Mouse (Mus musculus): ENCODE results near the gene Vopp1. TPM values are rescaled to one million over a fixed set of nuclear protein-coding genes. Genes with fewer than 3 reads are reported as not detected.

Gene Vopp1
- total and polyA plus RNA-seq, 3 experiments = 0.10 TPM; not detected in 2

- Histone ChIP-seq H3K27me3 (replicated peaks) (no peaks in the 10 kb centered on the region), H3K27ac (ENCODE audit: insufficient read depth, low read depth) (no peak overlapping the region), H3K79me2 (replicated peaks; ENCODE audit: control insufficient read depth, extremely low read depth, insufficient read depth, poor library complexity, severe bottlenecking) (no peaks in the 10 kb centered on the region), H3K9me3 (replicated peaks; ENCODE audit: low read length) (no peaks in the 10 kb centered on the region), H3K4me3 (replicated peaks in 1 of 3; ENCODE audit: low read depth in 2 of 3, low read length in 2 of 3, poor library complexity in 1 of 3) (no peak overlapping the region), H3K4me2 (ENCODE audit: insufficient read depth, low read depth, poor library complexity, severe bottlenecking) (no peak overlapping the region), H3K4me1 (ENCODE audit: control insufficient read depth in 1 of 2, insufficient read depth in 2 of 2) (no peaks in the 10 kb centered on the region), H3K9ac (ENCODE audit: insufficient read depth, low read depth) (no peak overlapping the region), H3K36me3 (replicated peaks in 1 of 2; ENCODE audit: control insufficient read depth in 1 of 2, insufficient read depth in 1 of 2, low read length in 1 of 2) (no peaks in the 10 kb centered on the region)
- TF ChIP-seq ELF1 (IDR thresholded peaks at IDR 0.05; ENCODE audit: low read depth, low read length) (no peak), KAT2A (IDR thresholded peaks at IDR 0.05; ENCODE audit: insufficient replicate concordance, low read length) (no peak), E2F4 (IDR thresholded peaks at IDR 0.05; ENCODE audit: insufficient replicate concordance, low read depth, low read length) (no peak), UBTF (IDR thresholded peaks at IDR 0.05; ENCODE audit: low read depth, low read length) (no peak), PAX5 (IDR thresholded peaks at IDR 0.05; ENCODE audit: low read length) (no peak), TBP (conservative IDR thresholded peaks at IDR 0.05; ENCODE audit: low read depth, low read length) (no peak), BHLHE40 (IDR thresholded peaks at IDR 0.05; ENCODE audit: low read depth, low read length) (no peak), EP300 (IDR thresholded peaks at IDR 0.05; ENCODE audit: low read length) (no peak), CTCF (conservative IDR thresholded peaks at IDR 0.05 in 1 of 2, IDR thresholded peaks at IDR 0.05 in 1 of 2; ENCODE audit: low read depth in 2 of 2, low read length in 2 of 2) (no peak), ZC3H11A (IDR thresholded peaks at IDR 0.05; ENCODE audit: low read depth, low read length) (no peak), USF1 (IDR thresholded peaks at IDR 0.05; ENCODE audit: low read depth, low read length) (no peak), NELFE (IDR thresholded peaks at IDR 0.05; ENCODE audit: low read depth, low read length) (no peak)
- in situ Hi-C loops (cut with MboI; ENCODE audit: low pct_ligation_motif_present, low pct_unique_long_range_greater_than_20kb, low sequenced_read_pairs) = no loop called here
- dilution Hi-C loops (cut with MboI; ENCODE audit: extremely low pct_ligation_motif_present, extremely low pct_unique_long_range_greater_than_20kb, low sequenced_read_pairs) = no loop called here
- DNase-seq (ENCODE audit: extremely low read depth) = no peak
Observed at GRCm38 (mm10) chr6:57784251-57784650, 40.7 kb downstream of the Vopp1 start.

- H3K36me3 ChIP-seq (replicated peaks in 1 of 2; ENCODE audit: control insufficient read depth in 1 of 2, insufficient read depth in 1 of 2, low read length in 1 of 2) = no peaks in the 10 kb centered on the region
- H3K4me2 ChIP-seq (ENCODE audit: insufficient read depth, low read depth, poor library complexity, severe bottlenecking) = no peak overlapping the region
- H3K27ac ChIP-seq (ENCODE audit: insufficient read depth, low read depth) = no peak overlapping the region
- H3K4me3 ChIP-seq (replicated peaks in 1 of 3; ENCODE audit: low read depth in 2 of 3, low read length in 2 of 3, poor library complexity in 1 of 3) = no peak overlapping the region
- TF ChIP-seq ZKSCAN1 (IDR thresholded peaks at IDR 0.05; ENCODE audit: borderline replicate concordance, low read depth, low read length) (no peak), PAX5 (IDR thresholded peaks at IDR 0.05; ENCODE audit: low read length) (no peak), CHD2 (IDR thresholded peaks at IDR 0.05; ENCODE audit: low read length) (no peak), SIN3A (IDR thresholded peaks at IDR 0.05; ENCODE audit: low read length) (no peak), IRF4 (IDR thresholded peaks at IDR 0.05; ENCODE audit: low read depth, low read length) (no peak), HCFC1 (IDR thresholded peaks at IDR 0.05; ENCODE audit: low read depth, low read length) (no peak), CTCF (conservative IDR thresholded peaks at IDR 0.05 in 1 of 2, IDR thresholded peaks at IDR 0.05 in 1 of 2; ENCODE audit: low read depth in 2 of 2, low read length in 2 of 2) (no peak), E2F4 (IDR thresholded peaks at IDR 0.05; ENCODE audit: insufficient replicate concordance, low read depth, low read length) (no peak), TBP (conservative IDR thresholded peaks at IDR 0.05; ENCODE audit: low read depth, low read length) (no peak), GABPA (IDR thresholded peaks at IDR 0.05; ENCODE audit: insufficient replicate concordance, low read depth, low read length) (no peak), RCOR1 (conservative IDR thresholded peaks at IDR 0.05; ENCODE audit: low read depth, low read length) (no peak), SMC3 (IDR thresholded peaks at IDR 0.05; ENCODE audit: low read depth, low read length) (no peak), CHD1 (IDR thresholded peaks at IDR 0.05; ENCODE audit: low read depth, low read length) (no peak)
- H3K79me2 ChIP-seq (replicated peaks; ENCODE audit: control insufficient read depth, extremely low read depth, insufficient read depth, poor library complexity, severe bottlenecking) = no peaks in the 10 kb centered on the region
- in situ Hi-C loops (cut with MboI; ENCODE audit: low pct_ligation_motif_present, low pct_unique_long_range_greater_than_20kb, low sequenced_read_pairs) = no loop called here
- DNase-seq (ENCODE audit: extremely low read depth) = no peak
- H3K27me3 ChIP-seq (replicated peaks) = no peaks in the 10 kb centered on the region
- no peaks in the 10 kb centered on the region for H3K9me3 ChIP-seq (replicated peaks; ENCODE audit: low read length)
- H3K4me1 ChIP-seq (ENCODE audit: control insufficient read depth in 1 of 2, insufficient read depth in 2 of 2) = no peaks in the 10 kb centered on the region
- dilution Hi-C loops (cut with MboI; ENCODE audit: extremely low pct_ligation_motif_present, extremely low pct_unique_long_range_greater_than_20kb, low sequenced_read_pairs) = no loop called here
- no peak overlapping the region for H3K9ac ChIP-seq (ENCODE audit: insufficient read depth, low read depth)
Observed at GRCm38 (mm10) chr6:57782658-57783057, 42.3 kb downstream of the Vopp1 start.

Data from CH12.LX (cell line).